In genomic region chr15:85207763-85208162, GRCm38 (mm10) we compare ENCODE assay signal across 8 mouse cellular contexts. TPM values are rescaled to one million over a fixed set of nuclear protein-coding genes. Genes with fewer than 3 reads are reported as not detected.
A peak's percentile ranks its signal among the peaks of the same experiment; 100 is the strongest.
DNase-seq lines count a peak whose midpoint lies in the region; ATAC-seq and TF ChIP-seq lines count a peak whose summit lies in the region.

No protein-coding gene starts in this region.

- no peaks in the 10 kb centered on the region for H3K27me3 ChIP-seq in hindbrain, embryonic 15.5 days
- H3K27me3 ChIP-seq in limb, embryonic 11.5 days (ENCODE audit: control insufficient read depth, insufficient read depth, low read length): no peaks in the 10 kb centered on the region
- H3K27me3 ChIP-seq in neural tube, embryonic 14.5 days (ENCODE audit: control insufficient read depth, insufficient read depth, low read length): no peaks in the 10 kb centered on the region

- no peak overlapping the region for H3K9ac ChIP-seq in hindbrain, embryonic 15.5 days
- H3K9ac ChIP-seq in limb, embryonic 11.5 days (ENCODE audit: low read length): peak overlapping the region; percentile 99
- H3K9ac ChIP-seq in neural tube, embryonic 14.5 days (replicated peaks; ENCODE audit: low read depth, low read length): no peak overlapping the region

- ATAC-seq in hindbrain, embryonic 15.5 days (ENCODE audit: low FRiP score, low read depth): peak; percentile 61
- no peak for ATAC-seq in limb, embryonic 11.5 days (ENCODE audit: insufficient number of reproducible peaks, low FRiP score, low TSS enrichment, low read depth)
- no peak for ATAC-seq in neural tube, embryonic 14.5 days (ENCODE audit: low read depth)

- no peaks in the 10 kb centered on the region for H3K36me3 ChIP-seq in hindbrain, embryonic 15.5 days
- peaks cover 11% of the 10 kb centered on the region for H3K36me3 ChIP-seq in limb, embryonic 11.5 days (ENCODE audit: control insufficient read depth, insufficient read depth, low read length)
- no peaks in the 10 kb centered on the region for H3K36me3 ChIP-seq in neural tube, embryonic 14.5 days (ENCODE audit: control insufficient read depth, insufficient read depth, low read length)

- 13% methylated on average over 2 of the region's 2 CpGs for WGBS in hindbrain, embryonic 15.5 days
- 9% methylated on average over 2 of the region's 2 CpGs for WGBS in limb, embryonic 11.5 days
- 2% methylated on average over 2 of the region's 2 CpGs for WGBS in neural tube, embryonic 14.5 days

- TF ChIP-seq CTCF in gastrocnemius, adult 2 months (IDR thresholded peaks at IDR 0.05): no peak

- peaks cover 30% of the 10 kb centered on the region for H3K4me1 ChIP-seq in hindbrain, embryonic 15.5 days (replicated peaks)
- H3K4me1 ChIP-seq in limb, embryonic 11.5 days (ENCODE audit: control insufficient read depth, insufficient read depth, low read length): peaks cover 17% of the 10 kb centered on the region
- peaks cover 12% of the 10 kb centered on the region; the same call in 1 of the 2 replicates for H3K4me1 ChIP-seq in neural tube, embryonic 14.5 days (ENCODE audit: control insufficient read depth, insufficient read depth, low read length)

- DNase-seq in adrenal gland, adult (ENCODE audit: inconsistent age in 2 of 2, low spot score in 1 of 2): peak; percentile 32 to 68
- DNase-seq in adrenal gland, postnatal 4 days (ENCODE audit: low spot score in 2 of 2): no peak
- peak; percentile 51 for DNase-seq in MN1 (ENCODE audit: low spot score)
- DNase-seq in gastrocnemius, adult 2 months: peak; percentile 58
- peak; percentile 67 for DNase-seq in limb, embryonic 11.5 days (ENCODE audit: low spot score)
- no peak for DNase-seq in urinary bladder, postnatal 10 days (ENCODE audit: low spot score)

- H3K4me2 ChIP-seq in hindbrain, embryonic 15.5 days: peak overlapping the region; percentile 96
- H3K4me2 ChIP-seq in limb, embryonic 11.5 days (ENCODE audit: low read depth, severe bottlenecking): peak overlapping the region; percentile 96
- H3K4me2 ChIP-seq in neural tube, embryonic 14.5 days (ENCODE audit: low read depth, low read length): peak overlapping the region; percentile 86; the same call in 1 of the 2 replicates

- intact Hi-C loops in gastrocnemius, adult 2 months (cut with DNase I): no loop called here

- H3K27ac ChIP-seq in gastrocnemius, adult 2 months: peak overlapping the region; percentile 72
- H3K27ac ChIP-seq in hindbrain, embryonic 15.5 days (replicated peaks): peak overlapping the region; percentile 79
- H3K27ac ChIP-seq in limb, embryonic 11.5 days (replicated peaks; ENCODE audit: low read depth, low read length): peak overlapping the region; percentile 94
- H3K27ac ChIP-seq in neural tube, embryonic 14.5 days (ENCODE audit: low read depth, low read length): peak overlapping the region; percentile 7; the same call in 1 of the 2 replicates

- no peaks in the 10 kb centered on the region for H3K9me3 ChIP-seq in hindbrain, embryonic 15.5 days
- peaks cover 6% of the 10 kb centered on the region; the same call in 1 of the 2 replicates for H3K9me3 ChIP-seq in limb, embryonic 11.5 days (ENCODE audit: control insufficient read depth, low read length)
- H3K9me3 ChIP-seq in neural tube, embryonic 14.5 days (ENCODE audit: control insufficient read depth, low read length): no peaks in the 10 kb centered on the region

- peak overlapping the region; percentile 73 for H3K4me3 ChIP-seq in gastrocnemius, adult 2 months
- no peak overlapping the region for H3K4me3 ChIP-seq in hindbrain, embryonic 15.5 days
- H3K4me3 ChIP-seq in limb, embryonic 11.5 days (ENCODE audit: low read depth, low read length): peak overlapping the region; percentile 89
- no peak overlapping the region for H3K4me3 ChIP-seq in neural tube, embryonic 14.5 days (ENCODE audit: low read depth, low read length)

RNA-seq across cellular contexts. Expression of gene Fbln1, which starts 2.0 kb away (rescaled TPM):
- 10 to 100 TPM; 64.1 to 77.4 TPM for total RNA-seq in adrenal gland, postnatal 4 days (2021)
- total RNA-seq in gastrocnemius, adult 2 months (2021): 10 to 100 TPM in 1 of 2 experiments, 1 to 10 TPM in 1; 6.5 to 20.9 TPM
- 53.6 and 56.2 TPM in 2 replicates for polyA plus RNA-seq in hindbrain, embryonic 15.5 days (2015; fragmentation: Nextera tagmentation; extraction: Ambion mirVana)
- polyA plus RNA-seq in limb, embryonic 11.5 days (2014; fragmentation: Nextera tagmentation; extraction: Ambion mirVana): 273 and 276 TPM in 2 replicates
- polyA plus RNA-seq in neural tube, embryonic 14.5 days (2014; fragmentation: Nextera tagmentation; extraction: Ambion mirVana): 17.1 and 64.7 TPM in 2 replicates

Comparison
In these comparisons a context has a peak if more than half of its experiments do, and no peak if none do; other contexts are left out.
1. DNase-seq: peak in adrenal gland, adult (2 of 2), MN1 (single experiment), gastrocnemius, adult 2 months (single experiment) and limb, embryonic 11.5 days (single experiment); none in adrenal gland, postnatal 4 days (0 of 2) and urinary bladder, postnatal 10 days (single experiment).
2. H3K27ac ChIP-seq: peak in every context shown above with its lines; median percentile 94 in limb, embryonic 11.5 days; 79 in hindbrain, embryonic 15.5 days; 72 in gastrocnemius, adult 2 months; 7 in neural tube, embryonic 14.5 days.
3. H3K4me3 ChIP-seq: peak in gastrocnemius, adult 2 months (single experiment) and limb, embryonic 11.5 days (single experiment); none in hindbrain, embryonic 15.5 days (single experiment) and neural tube, embryonic 14.5 days (single experiment).
4. Peak in every context shown above with its lines, with median percentiles within 50 percentile points of each other: H3K4me2 ChIP-seq.